Mouse (Mus musculus) fibroblast of lung, adult 2 months (primary cell): ENCODE measurements around the gene Bhlhe40.

Source experiments
- DNase-seq: peaks from one replicate; pipeline ENCODE4 v3.0.0-alpha.2; 2011; ENCODE audit warnings: low read depth

Gene Bhlhe40

DNA sequence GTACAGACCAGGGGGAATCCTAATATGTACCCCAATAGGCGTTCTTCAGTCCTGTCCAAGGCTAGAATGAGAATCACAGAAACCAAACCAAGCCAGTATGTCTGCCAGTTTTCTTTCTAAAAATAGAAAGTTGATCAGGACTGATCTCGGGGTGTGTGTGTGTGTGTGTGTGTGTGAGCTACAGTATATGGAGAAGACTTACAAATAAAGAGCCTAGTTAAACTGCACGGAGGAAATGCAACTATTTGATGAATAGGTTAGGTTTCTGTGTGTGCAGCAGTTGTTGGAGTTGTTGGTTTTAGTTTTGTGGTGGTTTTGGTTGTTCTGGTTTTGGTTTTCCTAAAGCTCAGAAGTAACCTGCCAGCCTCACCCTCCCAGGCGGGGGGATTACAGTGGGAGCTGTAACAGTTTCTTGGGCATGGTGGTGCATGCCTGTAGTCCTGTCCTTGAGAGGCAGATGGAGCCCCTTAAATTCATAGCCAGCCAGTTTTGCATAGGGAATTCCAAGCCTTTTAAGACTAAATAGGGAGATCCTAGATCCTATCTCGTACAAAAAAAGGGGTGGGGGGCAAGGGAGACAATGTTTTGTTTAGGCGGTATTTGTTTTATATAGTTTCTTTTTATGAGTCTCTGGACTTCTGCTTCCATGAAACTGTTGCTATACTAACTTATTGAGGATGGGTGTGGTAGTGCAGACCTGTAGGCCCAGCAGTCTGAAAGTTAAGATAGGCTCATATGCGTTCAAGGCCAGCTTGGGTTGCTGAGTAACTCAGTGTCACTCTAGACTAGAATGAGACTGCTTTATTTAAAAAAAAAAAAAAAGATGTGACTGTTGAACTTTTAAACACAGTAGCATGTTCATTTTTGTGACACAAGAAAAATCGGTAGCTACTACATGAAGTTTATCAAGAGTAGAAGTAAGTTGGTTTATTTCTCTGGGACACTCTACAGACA lies 3.1 kb downstream of the Bhlhe40 start:
- DNase-seq, result no peak

DNA sequence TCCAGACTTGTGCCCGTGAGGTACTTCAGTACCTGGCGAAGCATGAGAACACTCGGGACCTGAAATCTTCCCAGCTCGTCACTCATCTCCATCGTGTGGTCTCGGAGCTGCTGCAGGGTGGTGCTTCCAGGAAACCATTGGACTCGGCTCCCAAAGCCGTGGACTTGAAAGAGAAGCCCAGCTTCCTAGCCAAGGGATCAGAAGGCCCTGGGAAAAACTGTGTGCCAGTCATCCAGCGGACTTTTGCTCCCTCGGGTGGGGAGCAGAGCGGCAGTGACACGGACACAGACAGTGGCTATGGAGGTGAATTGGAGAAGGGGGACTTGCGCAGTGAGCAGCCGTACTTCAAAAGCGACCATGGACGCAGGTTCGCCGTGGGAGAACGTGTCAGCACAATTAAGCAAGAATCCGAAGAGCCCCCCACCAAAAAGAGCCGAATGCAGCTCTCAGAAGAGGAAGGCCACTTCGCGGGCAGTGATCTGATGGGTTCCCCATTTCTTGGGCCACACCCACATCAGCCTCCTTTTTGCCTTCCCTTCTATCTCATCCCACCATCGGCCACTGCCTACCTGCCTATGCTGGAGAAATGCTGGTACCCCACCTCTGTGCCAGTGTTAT lies 4.2 kb downstream of the Bhlhe40 start:
- DNase-seq, result no peak

DNA sequence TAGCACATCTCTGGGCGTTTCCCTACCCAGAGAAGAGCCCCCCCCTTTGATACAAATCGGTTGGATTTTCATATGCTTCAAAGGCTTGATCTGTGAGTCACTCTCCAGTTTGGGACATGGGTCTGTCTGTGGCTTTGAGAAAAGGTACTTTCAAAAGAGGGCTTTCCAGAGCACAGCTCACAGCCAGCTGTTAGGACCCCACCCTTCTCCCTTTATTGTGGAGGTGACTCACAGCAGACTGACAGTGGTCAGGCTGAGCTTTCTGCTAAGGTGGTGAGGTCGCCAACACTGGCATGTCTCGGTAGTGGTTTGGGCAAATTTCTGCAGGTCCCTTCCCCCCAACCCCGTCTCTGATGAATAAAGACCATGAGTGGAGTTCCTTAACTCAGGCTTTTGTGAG lies 5.2 kb downstream of the Bhlhe40 start:
- DNase-seq, result no peak

DNA sequence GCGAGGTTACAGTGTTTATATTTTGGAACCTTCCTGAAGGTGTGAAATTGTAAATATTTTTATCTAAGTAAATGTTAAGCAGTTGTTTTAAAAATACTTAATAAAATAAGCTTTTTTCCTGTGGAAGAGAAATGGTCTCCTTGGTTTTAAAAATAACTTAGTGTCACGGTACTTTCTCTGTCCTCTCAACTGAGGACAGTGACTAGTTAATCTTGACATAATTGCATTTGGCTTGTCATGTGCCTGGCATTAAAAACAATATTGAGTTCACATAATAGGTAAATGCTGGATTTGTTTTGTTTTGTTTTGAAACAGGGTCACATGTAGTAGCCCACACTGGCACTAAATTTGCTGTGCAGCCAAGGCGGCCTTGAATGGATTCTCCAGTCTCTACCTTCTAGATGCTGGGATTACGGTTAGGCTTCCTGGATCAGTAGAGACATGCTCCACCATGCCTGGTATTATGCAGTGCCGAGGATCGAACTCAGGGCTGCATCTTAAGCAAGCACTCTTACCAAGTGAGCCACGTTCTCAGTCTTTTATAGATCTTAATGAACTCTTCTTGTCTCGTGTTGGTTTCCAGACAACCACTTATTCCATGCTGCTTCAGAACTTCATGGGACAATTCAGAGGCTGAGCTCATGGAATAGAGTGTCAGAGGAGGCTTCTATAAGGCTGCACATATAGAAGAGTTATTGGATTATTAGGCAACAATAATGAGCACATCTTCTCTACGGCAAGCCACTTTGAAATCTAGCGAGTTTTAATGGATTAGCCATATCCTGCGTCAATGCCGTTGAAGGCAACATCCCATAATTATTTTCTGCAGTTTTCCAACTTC lies 6.4 kb downstream of the Bhlhe40 start:
- DNase-seq, result no peak

GRCm38 (mm10) chr6:108667599-108668021 lies 7.2 kb downstream of the Bhlhe40 start:
- peak; percentile 78 for DNase-seq

- peak; percentile 98 for DNase-seq
Measured at GRCm38 (mm10) chr6:108668321-108668786, 7.9 kb downstream of the Bhlhe40 start.

DNA sequence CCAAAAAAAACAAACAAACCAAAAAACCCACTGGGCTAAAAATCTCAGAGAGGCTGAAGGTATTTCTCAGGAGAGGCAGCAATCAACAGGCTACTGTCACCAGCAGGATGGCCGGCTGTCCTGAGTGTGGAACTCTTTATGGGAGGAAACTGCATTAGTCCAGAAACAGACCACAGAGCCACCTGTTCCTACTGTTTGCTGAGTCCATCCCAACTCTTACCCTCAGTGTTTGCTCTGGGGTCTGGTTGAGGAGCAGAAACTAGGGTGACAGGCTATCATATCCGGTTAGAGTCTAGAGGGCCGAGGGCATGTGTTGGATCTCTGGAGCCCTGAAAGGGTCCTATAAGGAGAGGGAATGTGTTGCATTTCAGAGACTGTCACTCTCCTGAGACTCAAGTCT lies 9.8 kb downstream of the Bhlhe40 start:
- no peak for DNase-seq

DNA sequence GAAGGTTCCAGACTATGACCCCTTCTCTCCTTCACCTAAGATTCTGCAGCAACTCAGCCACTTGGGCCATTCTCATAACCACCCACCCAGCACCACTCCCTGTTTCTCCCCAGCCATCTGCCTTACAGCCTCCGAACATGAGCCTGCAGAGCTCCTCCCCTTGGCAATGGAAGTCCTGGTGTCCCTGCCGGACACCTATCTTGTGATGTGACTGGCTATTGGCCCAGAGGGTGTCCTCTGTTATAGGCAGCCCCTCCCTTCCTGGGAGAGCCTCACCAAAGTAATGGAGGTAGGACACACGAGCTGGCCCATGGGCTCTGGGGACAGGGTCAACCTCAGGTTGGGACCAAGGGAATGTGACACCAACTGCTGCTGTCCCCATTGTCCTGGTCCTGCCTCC lies 10.4 kb downstream of the Bhlhe40 start:
- DNase-seq, result no peak

DNA sequence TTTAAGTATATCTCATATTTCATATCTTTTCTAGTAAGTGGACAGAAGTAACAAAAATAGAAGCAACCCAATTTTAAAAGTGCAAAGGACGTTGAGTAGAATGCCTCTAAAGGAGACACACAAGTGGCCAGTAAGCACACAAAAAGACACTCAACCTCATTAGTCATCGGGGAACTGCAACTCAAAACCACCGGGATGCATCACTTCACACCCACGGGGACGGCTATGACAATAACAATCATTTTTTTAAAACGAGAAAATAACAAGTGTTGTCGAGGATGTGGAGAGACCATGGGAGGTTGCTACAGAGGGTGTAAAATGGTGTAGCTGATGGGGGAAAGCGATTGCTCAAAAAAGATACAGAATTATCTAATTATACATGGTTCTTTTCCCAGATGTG lies 11.7 kb downstream of the Bhlhe40 start:
- DNase-seq, result no peak

GRCm38 (mm10) chr6:108674221-108674620 lies 13.8 kb downstream of the Bhlhe40 start:
- no peak for DNase-seq

GRCm38 (mm10) chr6:108676783-108677340 lies 16.4 kb downstream of the Bhlhe40 start:
- no peak for DNase-seq

DNA sequence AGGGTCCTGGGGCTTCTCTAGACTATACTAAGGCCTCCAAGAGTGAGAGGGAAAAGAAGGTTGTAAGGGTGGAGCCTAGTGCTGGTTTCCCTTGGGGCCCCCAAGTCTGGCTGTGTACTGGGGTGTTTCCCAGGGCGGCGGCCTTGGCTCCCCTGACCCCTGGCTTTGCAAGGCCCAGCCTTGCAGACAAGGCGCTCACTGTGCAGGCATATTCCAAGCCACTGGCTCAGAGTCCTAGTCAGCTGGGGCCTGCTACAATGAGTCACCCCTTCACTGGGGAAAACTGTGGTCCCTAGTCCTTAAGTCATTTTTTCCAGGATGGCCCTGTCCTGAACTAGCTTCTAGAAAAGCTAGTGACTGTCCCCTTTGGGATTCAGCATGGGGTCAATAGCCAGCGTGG lies 17.3 kb downstream of the Bhlhe40 start:
- DNase-seq, result no peak

GRCm38 (mm10) chr6:108678227-108678626 lies 17.8 kb downstream of the Bhlhe40 start:
- no peak for DNase-seq

- no peak for DNase-seq
Measured at GRCm38 (mm10) chr6:108680503-108680902, 20.1 kb downstream of the Bhlhe40 start.

DNA sequence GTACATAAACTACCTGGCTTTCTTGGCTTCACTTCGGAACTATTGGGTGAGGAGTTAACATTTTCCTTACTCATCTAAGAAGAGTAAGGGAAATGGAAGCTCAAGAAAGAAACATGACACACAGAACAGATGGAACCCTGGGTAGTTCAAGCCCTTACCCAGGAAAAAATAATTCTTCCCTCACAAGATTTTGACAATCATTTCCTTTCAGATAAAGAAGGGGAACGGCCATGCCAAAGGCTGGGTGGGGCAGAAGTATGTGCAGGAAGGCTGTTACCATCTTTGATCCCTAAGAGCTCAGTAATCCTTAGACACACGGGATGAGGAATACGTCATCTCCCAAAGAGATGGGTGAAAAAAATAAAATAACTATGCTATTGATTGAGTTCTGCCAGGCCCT lies 20.7 kb downstream of the Bhlhe40 start:
- DNase-seq, result no peak

- DNase-seq, result no peak
Measured at GRCm38 (mm10) chr6:108683140-108683539, 22.7 kb downstream of the Bhlhe40 start.

DNA sequence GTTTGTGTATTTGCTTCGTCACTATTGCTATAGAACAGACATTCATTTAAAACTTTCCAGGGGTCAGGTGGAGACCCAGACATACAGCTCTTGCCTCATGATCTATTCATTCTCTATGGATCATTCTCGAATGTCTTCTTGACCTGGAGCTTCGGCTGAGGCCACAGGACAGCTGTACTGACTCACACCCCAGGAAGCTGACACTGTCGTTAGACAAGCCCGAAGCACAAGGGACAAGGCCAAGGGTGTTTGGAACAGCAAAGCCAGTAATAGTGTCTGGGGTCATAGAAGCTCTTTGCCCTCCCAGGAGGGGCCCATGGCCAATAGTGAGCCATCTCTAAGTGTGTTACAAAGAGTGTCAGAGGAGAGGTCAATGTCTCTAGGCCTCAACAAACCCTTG lies 24.0 kb downstream of the Bhlhe40 start:
- no peak for DNase-seq

GRCm38 (mm10) chr6:108685758-108686355 lies 25.4 kb downstream of the Bhlhe40 start:
- no peak for DNase-seq

GRCm38 (mm10) chr6:108686930-108687329 lies 26.5 kb downstream of the Bhlhe40 start:
- no peak for DNase-seq

GRCm38 (mm10) chr6:108688344-108688743 lies 27.9 kb downstream of the Bhlhe40 start:
- no peak for DNase-seq

- DNase-seq, result peak; percentile 64
Measured at GRCm38 (mm10) chr6:108692986-108693385, 32.6 kb downstream of the Bhlhe40 start.
